ENCODE assay signal across 18 mouse cellular contexts in the genomic region with DNA sequence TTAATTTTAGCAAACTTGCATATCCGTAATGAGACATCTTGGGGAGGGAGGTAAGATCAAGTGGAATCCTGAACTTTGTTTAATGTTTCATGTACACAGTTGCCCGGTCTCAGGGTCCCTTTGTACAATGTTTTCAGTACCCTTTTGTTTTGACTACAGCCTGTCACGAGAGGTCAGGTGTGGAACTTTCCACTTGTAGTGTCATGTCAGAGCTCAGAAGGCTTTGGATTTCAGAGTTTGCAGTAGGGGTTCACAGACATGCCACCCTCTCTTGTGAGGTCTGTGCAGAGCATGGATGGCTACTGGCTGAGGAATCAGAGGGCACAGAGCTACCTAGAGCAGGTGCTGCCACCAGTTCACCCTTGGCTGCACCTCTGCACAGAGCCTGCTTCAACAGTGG.
A peak's percentile ranks its signal among the peaks of the same experiment; 100 is the strongest.
DNase-seq lines count a peak whose midpoint lies in the region; ATAC-seq and TF ChIP-seq lines count a peak whose summit lies in the region.
"Had no signal": no experiment of that assay in that cellular context is flagged by ENCODE, and none has a peak within 500 bp of the region (broad histone marks: within the 10 kb centered on the region; RNA-seq: fewer than 3 reads in every experiment).

No protein-coding gene starts in this region.

- no peak for ATAC-seq in kidney, embryonic 15.5 days (replicated peaks; ENCODE audit: low FRiP score)
- ATAC-seq in kidney, postnatal 0 days (replicated peaks; ENCODE audit: low FRiP score, low read depth), result no peak
- ATAC-seq: forebrain, embryonic 13.5 days; forebrain, embryonic 15.5 days; forebrain, postnatal 0 days had no signal

- TF ChIP-seq CTCF in kidney, postnatal 0 days (IDR thresholded peaks at IDR 0.05; ENCODE audit: low read depth), result no peak

- H3K4me1 ChIP-seq in kidney, embryonic 15.5 days, result peaks cover 11% of the 10 kb centered on the region
- H3K4me1 ChIP-seq in kidney, postnatal 0 days (replicated peaks; ENCODE audit: insufficient read depth, low read length), result no peaks in the 10 kb centered on the region
- H3K4me1 ChIP-seq: forebrain, embryonic 13.5 days; forebrain, embryonic 15.5 days had no signal

- H3K36me3 ChIP-seq in kidney, embryonic 15.5 days, result no peaks in the 10 kb centered on the region
- H3K36me3 ChIP-seq in kidney, postnatal 0 days (ENCODE audit: insufficient read depth, low read length), result no peaks in the 10 kb centered on the region
- H3K36me3 ChIP-seq: embryonic facial prominence, embryonic 10.5 days; embryonic facial prominence, embryonic 12.5 days; forebrain, embryonic 15.5 days had no signal

- no peak overlapping the region for H3K4me3 ChIP-seq in kidney, embryonic 15.5 days (replicated peaks)
- H3K4me3 ChIP-seq in kidney, postnatal 0 days (replicated peaks; ENCODE audit: low read depth, low read length), result no peak overlapping the region
- H3K4me3 ChIP-seq: embryonic facial prominence, embryonic 10.5 days; embryonic facial prominence, embryonic 12.5 days; forebrain, embryonic 13.5 days; forebrain, embryonic 15.5 days had no signal

- H3K9me3 ChIP-seq in kidney, embryonic 15.5 days (replicated peaks), result no peaks in the 10 kb centered on the region
- no peaks in the 10 kb centered on the region for H3K9me3 ChIP-seq in kidney, postnatal 0 days (replicated peaks; ENCODE audit: low read length)
- H3K9me3 ChIP-seq: embryonic facial prominence, embryonic 10.5 days; embryonic facial prominence, embryonic 12.5 days; forebrain, embryonic 13.5 days; forebrain, embryonic 15.5 days had no signal

- H3K27me3 ChIP-seq in kidney, embryonic 15.5 days, result no peaks in the 10 kb centered on the region
- H3K27me3 ChIP-seq in kidney, postnatal 0 days (ENCODE audit: insufficient read depth, low read length), result no peaks in the 10 kb centered on the region
- H3K27me3 ChIP-seq: embryonic facial prominence, embryonic 12.5 days; forebrain, embryonic 13.5 days; forebrain, embryonic 15.5 days had no signal

- WGBS in kidney, embryonic 15.5 days, result 73% methylated on average over 3 of the region's 3 CpGs
- 69% methylated on average over 3 of the region's 3 CpGs for WGBS in kidney, postnatal 0 days

- no peak overlapping the region for H3K9ac ChIP-seq in kidney, embryonic 15.5 days
- H3K9ac ChIP-seq in kidney, postnatal 0 days (ENCODE audit: low read depth, low read length), result no peak overlapping the region
- H3K9ac ChIP-seq: embryonic facial prominence, embryonic 12.5 days; forebrain, embryonic 13.5 days; forebrain, embryonic 15.5 days; forebrain, postnatal 0 days had no signal

- peak overlapping the region; percentile 28; the same call in 1 of the 2 replicates for H3K27ac ChIP-seq in kidney, embryonic 15.5 days
- 0 out of 2 replicates have a peak overlapping the region, but pooled peaks have one; percentile 13 for H3K27ac ChIP-seq in kidney, postnatal 0 days
- H3K27ac ChIP-seq: embryonic facial prominence, embryonic 10.5 days; embryonic facial prominence, embryonic 12.5 days; forebrain, embryonic 13.5 days; forebrain, embryonic 15.5 days had no signal

- no peak overlapping the region for H3K4me2 ChIP-seq in kidney, embryonic 15.5 days
- no peak overlapping the region for H3K4me2 ChIP-seq in kidney, postnatal 0 days (ENCODE audit: low read length)
- H3K4me2 ChIP-seq: embryonic facial prominence, embryonic 12.5 days; forebrain, embryonic 13.5 days; forebrain, embryonic 15.5 days had no signal

- no peak for DNase-seq in kidney, adult 9 months
- DNase-seq in kidney, postnatal 0 days (ENCODE audit: low spot score), result no peak
- DNase-seq in kidney, postnatal 10 days, result no peak
- no peak for DNase-seq in cerebellum, adult 11 months
- DNase-seq: adrenal gland, adult 2 months; adrenal gland, postnatal 10 days; adrenal gland, postnatal 25 days; cerebellum, adult 11-12 months; cerebellum, adult 2 months; cerebellum, adult 9-10 months; cerebellum, postnatal 10 days; cerebellum, postnatal 25 days; forebrain, postnatal 0 days had no signal
